Mouse (Mus musculus) regulatory T cell (primary cell): ENCODE results near the gene Cadps2.

ENCODE experiments used
- in situ Hi-C: fragments of 300-600 bp; cut with MboI, MseI; formaldehyde crosslinking; loops from one replicate; pipeline ENCODE4 v1.15.1; 2025; ENCODE audit warnings: high pct_unique_total_duplicates

Gene Cadps2

GRCm38 (mm10) chr6:23567651-23568050 lies 271.6 kb downstream of the Cadps2 start:
- in situ Hi-C loops, result no loop called here

- in situ Hi-C loops, result no loop called here
These were observed 289.3 kb downstream of the Cadps2 start for GRCm38 (mm10) chr6:23549874-23550273.

- in situ Hi-C loops, result no loop called here
These were observed 315.5 kb downstream of the Cadps2 start for GRCm38 (mm10) chr6:23523710-23524109.

GRCm38 (mm10) chr6:23522556-23522955 lies 316.7 kb downstream of the Cadps2 start:
- in situ Hi-C loops, result no loop called here

GRCm38 (mm10) chr6:23498611-23499010 lies 340.6 kb downstream of the Cadps2 start:
- in situ Hi-C loops, result no loop called here

- in situ Hi-C loops, result no loop called here
These were observed 347.4 kb downstream of the Cadps2 start for GRCm38 (mm10) chr6:23491804-23492203.

GRCm38 (mm10) chr6:23490431-23490830 lies 348.8 kb downstream of the Cadps2 start:
- in situ Hi-C loops, result no loop called here

GRCm38 (mm10) chr6:23489046-23489445 lies 350.2 kb downstream of the Cadps2 start:
- in situ Hi-C loops, result no loop called here

GRCm38 (mm10) chr6:23472686-23473085 lies 366.5 kb downstream of the Cadps2 start:
- in situ Hi-C loops, result loop anchor here (25.0 kb wide), 1 partner anchor 285 kb away; no protein-coding TSS in a partner anchor

- in situ Hi-C loops, result loop anchor here (25.0 kb wide), 1 partner anchor 285 kb away; no protein-coding TSS in a partner anchor
These were observed 367.4 kb downstream of the Cadps2 start for GRCm38 (mm10) chr6:23471830-23472229.

GRCm38 (mm10) chr6:23467885-23468284 lies 371.3 kb downstream of the Cadps2 start:
- in situ Hi-C loops, result loop anchor here (25.0 kb wide), 1 partner anchor 281 kb away; no protein-coding TSS in a partner anchor

- in situ Hi-C loops, result loop anchor here (25.0 kb wide), 1 partner anchor 275 kb away; no protein-coding TSS in a partner anchor
These were observed 376.5 kb downstream of the Cadps2 start for GRCm38 (mm10) chr6:23462600-23463280.

- in situ Hi-C loops, result loop anchor here (10.0 to 25.0 kb wide), 2 partner anchors 213 to 270 kb away; partner anchors contain the start of gene Fezf1
These were observed 381.5 kb downstream of the Cadps2 start for GRCm38 (mm10) chr6:23457748-23458147.

- in situ Hi-C loops, result loop anchor here (10.0 to 25.0 kb wide), 2 partner anchors 209 to 267 kb away; partner anchors contain the start of gene Fezf1
These were observed 385.3 kb downstream of the Cadps2 start for GRCm38 (mm10) chr6:23453907-23454306.

GRCm38 (mm10) chr6:23439897-23440296 lies 399.3 kb downstream of the Cadps2 start:
- in situ Hi-C loops, result no loop called here

GRCm38 (mm10) chr6:23410256-23411049 lies 428.8 kb downstream of the Cadps2 start:
- in situ Hi-C loops, result no loop called here

- in situ Hi-C loops, result no loop called here
These were observed 445.1 kb downstream of the Cadps2 start for GRCm38 (mm10) chr6:23394131-23394530.

- in situ Hi-C loops, result no loop called here
These were observed 446.5 kb downstream of the Cadps2 start for GRCm38 (mm10) chr6:23392711-23393110.

- in situ Hi-C loops, result no loop called here
These were observed 452.5 kb downstream of the Cadps2 start for GRCm38 (mm10) chr6:23386711-23387110.

- in situ Hi-C loops, result no loop called here
These were observed 456.2 kb downstream of the Cadps2 start for GRCm38 (mm10) chr6:23383004-23383347.

GRCm38 (mm10) chr6:23382283-23383003 lies 456.8 kb downstream of the Cadps2 start:
- in situ Hi-C loops, result no loop called here

GRCm38 (mm10) chr6:23376327-23376726 lies 462.9 kb downstream of the Cadps2 start:
- in situ Hi-C loops, result no loop called here
